Mouse (Mus musculus) macrophage (primary cell): ENCODE measurements around the gene Mapkapk3. TPM values are rescaled to one million over a fixed set of nuclear protein-coding genes. Genes with fewer than 3 reads are reported as not detected.
"Not testable (repeated sequence)": the region's sequence is repeated elsewhere in the genome, so short reads cannot be mapped to it uniquely, and the experiment has no call there.

Experiments used
- H3K27ac ChIP-seq: fragments of 350-480 bp; formaldehyde crosslinking; 2 replicates; pipeline ENCODE4 v1.9.0; 2021
- H3K36me3 ChIP-seq: fragments of 350-480 bp; formaldehyde crosslinking; 2 replicates; pipeline ENCODE4 v1.9.0; 2021; ENCODE audit errors: inconsistent target
- H3K4me3 ChIP-seq: fragments of 350-480 bp; formaldehyde crosslinking; 2 replicates; pipeline ENCODE4 v1.9.0; 2021; ENCODE audit errors: inconsistent target
- H3K79me2 ChIP-seq: fragments of 350-480 bp; formaldehyde crosslinking; 2 replicates; pipeline ENCODE4 v1.9.0; 2021; ENCODE audit errors: inconsistent target
- WGBS: methylation state at CpG from one replicate; pipeline ENCODE4 v1.1.7; 2026; ENCODE audit warnings: inconsistent platforms; ENCODE audit not compliant: missing documents; 5-methylcytosine and 5-hydroxymethylcytosine counted together
- polyA plus RNA-seq: library from polyadenylated mRNA; stranded (reverse); fragments of 250-400 nt; gene quantifications from 3 replicates; pipeline ENCODE4 v1.2.4, GENCODE M21; 2018; ENCODE audit warnings: inconsistent platforms

Mapkapk3 gene
- polyA plus RNA-seq, 1 experiment from 2014 or later: 48.9 TPM

DNA sequence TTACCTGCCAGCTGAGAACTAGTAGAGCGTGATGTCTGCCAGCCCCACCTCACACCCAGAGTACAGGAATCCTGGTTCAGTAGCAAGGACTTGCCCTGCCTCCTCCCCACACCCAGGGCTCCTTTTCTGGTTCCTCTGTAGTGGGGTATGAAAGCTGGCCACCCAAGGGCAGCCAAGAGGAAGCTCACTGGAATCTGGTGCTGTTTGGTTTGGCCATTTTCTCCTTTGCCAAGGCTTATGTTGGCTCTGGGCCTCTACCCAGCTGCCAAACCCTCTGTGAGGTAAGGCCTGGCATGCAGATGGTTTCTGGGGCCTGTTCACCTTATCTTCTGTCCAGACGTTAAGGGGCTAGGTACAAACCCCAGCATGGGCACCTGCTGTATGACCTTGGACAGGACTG, 26.1 kb upstream of the Mapkapk3 start:
- 85% methylated on average over 2 of the region's 2 CpGs for WGBS
- no peak overlapping the region for H3K27ac ChIP-seq
- H3K79me2 ChIP-seq: no peaks in the 10 kb centered on the region
- no peaks in the 10 kb centered on the region for H3K36me3 ChIP-seq
- no peak overlapping the region for H3K4me3 ChIP-seq

GRCm38 (mm10) chr9:107313926-107314325, 24.2 kb upstream of the Mapkapk3 start:
- H3K4me3 ChIP-seq: no peak overlapping the region
- no peaks in the 10 kb centered on the region for H3K36me3 ChIP-seq
- H3K27ac ChIP-seq: no peak overlapping the region
- H3K79me2 ChIP-seq: no peaks in the 10 kb centered on the region
- 73% methylated on average over 3 of the region's 3 CpGs for WGBS

- Histone ChIP-seq H3K4me3 (no peak overlapping the region), H3K36me3 (no peaks in the 10 kb centered on the region), H3K27ac (peak overlapping the region; percentile 97), H3K79me2 (no peaks in the 10 kb centered on the region)
- 0% methylated on average over 5 of the region's 10 CpGs for WGBS
Measured at GRCm38 (mm10) chr9:107312811-107313584, 23.3 kb upstream of the Mapkapk3 start.

DNA sequence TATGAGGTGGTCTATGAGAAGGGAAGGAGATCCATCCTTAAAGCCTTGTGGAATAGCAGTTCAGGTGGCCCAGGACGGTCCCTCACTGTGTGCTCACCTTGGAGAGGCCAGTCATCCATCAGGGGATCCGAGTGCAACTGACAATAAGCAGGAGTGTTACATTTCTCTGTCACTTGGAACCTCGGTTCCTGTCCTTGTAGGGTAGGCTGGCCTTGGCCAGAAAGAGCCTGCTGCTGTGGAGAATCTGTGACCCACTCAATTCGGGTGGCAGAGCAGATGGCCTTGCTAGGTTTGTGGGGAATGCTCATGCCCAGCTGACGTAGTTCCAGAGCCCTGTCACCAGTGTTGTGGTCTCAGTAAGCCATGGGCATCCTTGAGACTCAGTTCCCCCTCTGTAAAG, 19.9 kb upstream of the Mapkapk3 start:
- whole genome bisulfite sequencing: 81% methylated on average over 5 of the region's 5 CpGs
- Histone ChIP-seq H3K36me3 (no peaks in the 10 kb centered on the region), H3K79me2 (no peaks in the 10 kb centered on the region), H3K4me3 (no peak overlapping the region), H3K27ac (no peak overlapping the region)

DNA sequence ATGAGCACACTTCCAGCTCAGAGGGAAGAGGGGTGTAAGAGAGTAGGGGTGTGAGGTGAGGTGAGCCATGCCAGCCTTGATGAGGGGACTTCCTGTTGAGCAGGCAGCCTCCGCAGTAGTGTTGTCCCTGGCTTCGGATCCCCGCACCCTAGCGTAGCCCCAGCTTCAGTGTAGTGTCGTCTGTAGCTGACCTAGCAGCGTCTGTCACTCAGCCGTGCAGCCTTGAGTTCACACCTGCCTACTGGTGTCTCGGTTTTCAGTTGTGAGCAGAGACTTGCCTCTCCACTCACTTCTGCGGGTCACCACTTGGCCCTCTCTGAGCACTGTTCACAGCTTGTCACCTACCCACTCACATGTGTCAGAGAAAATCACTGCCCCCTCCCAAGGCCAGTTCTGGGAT, 19.5 kb upstream of the Mapkapk3 start:
- no peaks in the 10 kb centered on the region for H3K36me3 ChIP-seq
- WGBS: 91% methylated on average over 9 of the region's 9 CpGs
- no peak overlapping the region for H3K4me3 ChIP-seq
- H3K27ac ChIP-seq: no peak overlapping the region
- H3K79me2 ChIP-seq: no peaks in the 10 kb centered on the region

DNA sequence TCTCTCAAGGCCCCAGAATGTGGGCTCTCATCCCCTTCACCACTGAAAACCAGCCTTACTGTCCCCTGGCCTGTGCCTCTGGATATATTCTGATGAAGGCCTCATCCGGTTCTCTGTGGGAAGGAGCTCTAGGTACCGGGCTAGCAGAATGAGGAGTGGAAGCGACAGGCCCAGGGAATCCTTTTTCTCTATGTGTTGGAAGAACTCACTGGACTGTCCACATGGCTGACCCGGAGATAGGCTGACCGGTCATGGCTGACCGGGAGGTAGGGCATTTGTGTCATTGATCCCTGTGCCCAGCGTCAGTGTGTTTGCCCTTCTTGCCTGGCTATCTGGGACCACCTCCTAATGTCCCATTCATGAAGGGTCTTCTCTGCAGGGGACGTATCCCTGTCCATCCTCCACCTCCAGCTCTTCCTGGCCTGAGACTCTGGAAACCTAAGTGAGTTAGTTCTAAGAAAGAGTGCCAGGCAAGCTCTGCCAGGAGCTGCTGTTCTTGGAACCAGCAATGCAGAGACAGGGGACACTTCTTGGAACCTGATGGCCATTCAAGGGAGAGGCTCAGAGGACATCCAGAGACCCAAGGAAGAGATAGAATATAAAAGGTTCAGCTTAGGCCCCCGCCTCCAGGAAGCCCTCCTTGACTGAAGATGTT, 18.8 kb upstream of the Mapkapk3 start:
- H3K79me2 ChIP-seq: no peaks in the 10 kb centered on the region
- no peak overlapping the region for H3K27ac ChIP-seq
- 95% methylated on average over 9 of the region's 9 CpGs for WGBS
- no peaks in the 10 kb centered on the region for H3K36me3 ChIP-seq
- no peak overlapping the region for H3K4me3 ChIP-seq

DNA sequence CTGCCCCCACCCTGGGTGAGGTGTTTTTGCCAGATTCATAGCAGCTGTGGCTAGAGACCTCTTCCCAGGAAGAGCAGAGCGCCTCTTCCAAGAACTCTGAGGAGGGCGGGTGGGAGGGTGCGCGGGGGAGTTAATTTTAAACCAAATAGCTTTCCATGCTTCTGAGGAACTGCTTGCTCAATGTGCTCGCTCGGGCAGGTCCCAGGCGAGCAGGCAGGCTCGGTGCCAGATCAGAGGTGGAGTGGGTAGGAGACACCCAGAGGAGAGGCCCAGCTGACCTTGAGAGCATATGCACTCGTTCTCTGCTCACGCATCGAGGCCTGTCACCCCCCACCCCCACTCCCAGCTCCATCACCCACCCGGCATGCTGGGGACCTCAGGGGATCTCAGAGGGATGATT, 18.2 kb upstream of the Mapkapk3 start:
- Histone ChIP-seq H3K36me3 (no peaks in the 10 kb centered on the region), H3K79me2 (no peaks in the 10 kb centered on the region), H3K27ac (no peak overlapping the region), H3K4me3 (no peak overlapping the region)
- 54% methylated on average over 12 of the region's 12 CpGs for WGBS

DNA sequence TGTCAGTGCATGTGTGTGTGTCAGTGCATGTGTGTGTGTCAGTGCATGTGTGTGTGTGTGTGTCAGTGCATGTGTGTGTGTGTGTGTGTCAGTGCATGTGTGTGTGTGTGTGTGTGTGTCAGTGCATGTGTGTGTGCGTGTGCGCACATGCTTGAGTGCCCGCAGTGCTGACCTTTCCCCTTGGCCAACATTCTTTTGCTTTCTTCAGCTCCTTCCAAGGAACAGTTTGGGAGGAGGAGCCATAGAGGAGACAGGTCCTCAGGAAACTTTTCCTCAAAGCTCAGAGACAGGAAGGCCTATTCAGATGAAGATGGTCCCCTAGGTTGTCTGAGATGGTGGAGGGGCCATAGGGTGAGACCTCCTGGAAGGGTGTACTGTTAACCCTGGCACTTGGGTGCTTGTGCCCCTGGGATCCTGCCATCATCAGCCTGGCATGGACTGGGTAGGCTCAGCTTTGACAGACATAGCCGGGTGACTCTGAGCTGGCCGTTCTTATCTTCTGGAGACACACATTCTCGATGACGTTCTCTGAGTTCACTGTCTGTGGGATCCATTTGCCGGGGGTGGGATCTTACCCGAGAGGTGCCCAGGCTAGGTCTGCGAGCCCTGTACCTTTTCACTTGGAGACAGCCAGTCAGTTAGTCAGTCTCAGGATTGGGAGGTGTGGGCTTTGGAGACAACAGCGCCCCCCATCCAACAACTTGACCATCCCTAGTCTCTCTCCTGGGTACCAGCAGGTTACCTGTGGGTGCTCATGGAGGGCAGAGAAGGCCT, 17.6 kb upstream of the Mapkapk3 start:
- H3K36me3 ChIP-seq: no peaks in the 10 kb centered on the region
- 79% methylated on average over 11 of the region's 11 CpGs for WGBS
- no peak overlapping the region for H3K4me3 ChIP-seq
- H3K79me2 ChIP-seq: no peaks in the 10 kb centered on the region
- no peak overlapping the region for H3K27ac ChIP-seq

GRCm38 (mm10) chr9:107306673-107307072, 17.0 kb upstream of the Mapkapk3 start:
- not testable (repeated sequence) for H3K36me3 ChIP-seq, H3K79me2 ChIP-seq, H3K27ac ChIP-seq, H3K4me3 ChIP-seq
- 91% methylated on average over 1 of the region's 1 CpGs for WGBS

DNA sequence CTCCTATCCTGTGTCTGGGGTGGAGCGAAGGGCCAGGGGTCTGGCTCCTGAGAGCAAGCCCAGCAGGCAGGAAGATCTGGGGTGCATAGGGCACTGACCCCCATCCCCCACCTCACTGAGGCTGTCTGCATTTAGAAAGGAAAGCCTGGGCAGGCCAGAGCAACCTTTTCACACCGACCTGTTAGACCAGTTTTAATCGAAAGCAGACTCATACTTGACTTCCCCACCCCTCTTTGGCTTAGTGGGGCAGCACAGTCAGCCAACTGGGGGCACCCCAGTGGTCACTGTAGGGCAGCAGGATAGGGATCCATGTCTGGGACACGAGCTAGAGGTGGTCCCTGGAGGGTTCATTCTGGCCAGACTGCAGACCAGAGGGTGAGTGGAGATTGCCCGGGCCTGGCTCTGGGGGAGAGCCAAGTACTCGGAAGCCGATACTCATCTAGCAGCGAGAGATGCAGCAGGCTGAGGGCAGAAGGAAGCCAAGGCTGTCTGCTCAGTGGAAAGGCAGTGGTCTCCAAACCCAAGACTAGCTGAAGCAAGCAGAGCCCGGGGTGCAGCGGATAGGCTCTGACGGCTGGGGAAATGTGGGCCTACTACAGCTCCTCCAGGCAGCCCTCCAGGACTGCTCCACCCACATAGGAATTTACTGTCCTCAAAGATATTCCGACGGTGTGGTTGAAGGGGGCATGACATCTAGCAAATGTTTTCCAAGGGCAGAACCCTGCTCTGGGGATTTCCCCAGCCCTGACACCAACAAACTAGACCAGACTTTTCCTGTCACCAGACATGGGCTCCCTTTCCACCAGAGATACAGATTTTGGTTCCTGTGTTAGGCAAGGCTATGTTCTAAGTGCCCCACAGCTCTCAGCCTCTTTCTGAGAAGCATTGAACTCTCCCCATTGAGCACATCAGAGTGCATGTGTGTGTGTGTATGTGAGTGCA, 16.2 kb upstream of the Mapkapk3 start:
- WGBS: 52% methylated on average over 13 of the region's 13 CpGs
- Histone ChIP-seq H3K36me3 (no peaks in the 10 kb centered on the region), H3K4me3 (no peak overlapping the region), H3K79me2 (no peaks in the 10 kb centered on the region), H3K27ac (no peak overlapping the region)

DNA sequence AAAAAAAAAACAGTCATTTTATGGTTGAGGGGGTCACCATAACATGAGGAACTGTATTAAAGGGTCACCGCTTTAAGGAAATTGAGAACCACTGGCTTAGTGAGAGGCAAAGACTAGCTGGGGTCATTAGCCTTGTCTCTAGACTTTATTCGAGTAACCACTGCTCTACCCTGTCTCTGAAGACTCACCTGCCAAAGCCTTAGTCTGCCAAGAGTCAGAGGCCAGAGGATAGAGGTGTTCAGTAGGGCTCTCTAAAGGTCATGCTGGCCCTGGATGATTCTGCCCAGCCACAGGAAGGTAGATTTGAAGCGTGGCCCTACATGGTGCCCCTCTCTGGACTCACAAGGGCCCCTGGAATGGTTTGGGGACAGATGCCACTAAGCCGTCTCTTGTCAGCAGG, 15.3 kb upstream of the Mapkapk3 start:
- no peak overlapping the region for H3K27ac ChIP-seq
- no peaks in the 10 kb centered on the region for H3K36me3 ChIP-seq
- 89% methylated on average over 4 of the region's 4 CpGs for WGBS
- no peaks in the 10 kb centered on the region for H3K79me2 ChIP-seq
- no peak overlapping the region for H3K4me3 ChIP-seq

GRCm38 (mm10) chr9:107304383-107304782, 14.7 kb upstream of the Mapkapk3 start:
- H3K4me3 ChIP-seq: no peak overlapping the region
- 91% methylated on average over 3 of the region's 3 CpGs for WGBS
- H3K27ac ChIP-seq: no peak overlapping the region
- H3K36me3 ChIP-seq: no peaks in the 10 kb centered on the region
- H3K79me2 ChIP-seq: no peaks in the 10 kb centered on the region

DNA sequence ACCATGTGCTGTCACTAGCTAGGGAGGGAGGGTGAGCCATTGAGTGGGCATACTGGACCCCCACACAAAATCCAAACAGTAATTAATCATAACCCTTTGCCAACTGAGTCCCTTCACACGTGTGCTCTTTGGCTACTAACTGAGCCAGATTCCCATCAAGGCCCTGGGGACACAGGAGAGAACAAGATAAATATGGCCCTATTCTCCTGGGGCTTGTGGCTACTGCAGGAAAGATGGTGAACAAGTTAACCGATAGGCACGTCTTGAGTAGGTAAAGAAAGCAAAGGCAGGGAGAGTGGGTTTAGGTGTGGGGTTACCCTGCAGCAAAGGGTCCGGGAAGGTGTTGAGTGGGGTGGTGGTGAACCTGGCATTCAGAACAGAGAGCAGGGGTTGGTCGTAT, 14.2 kb upstream of the Mapkapk3 start:
- no peaks in the 10 kb centered on the region for H3K36me3 ChIP-seq
- WGBS: 97% methylated on average over 5 of the region's 5 CpGs
- no peak overlapping the region for H3K4me3 ChIP-seq
- H3K79me2 ChIP-seq: no peaks in the 10 kb centered on the region
- no peak overlapping the region for H3K27ac ChIP-seq

DNA sequence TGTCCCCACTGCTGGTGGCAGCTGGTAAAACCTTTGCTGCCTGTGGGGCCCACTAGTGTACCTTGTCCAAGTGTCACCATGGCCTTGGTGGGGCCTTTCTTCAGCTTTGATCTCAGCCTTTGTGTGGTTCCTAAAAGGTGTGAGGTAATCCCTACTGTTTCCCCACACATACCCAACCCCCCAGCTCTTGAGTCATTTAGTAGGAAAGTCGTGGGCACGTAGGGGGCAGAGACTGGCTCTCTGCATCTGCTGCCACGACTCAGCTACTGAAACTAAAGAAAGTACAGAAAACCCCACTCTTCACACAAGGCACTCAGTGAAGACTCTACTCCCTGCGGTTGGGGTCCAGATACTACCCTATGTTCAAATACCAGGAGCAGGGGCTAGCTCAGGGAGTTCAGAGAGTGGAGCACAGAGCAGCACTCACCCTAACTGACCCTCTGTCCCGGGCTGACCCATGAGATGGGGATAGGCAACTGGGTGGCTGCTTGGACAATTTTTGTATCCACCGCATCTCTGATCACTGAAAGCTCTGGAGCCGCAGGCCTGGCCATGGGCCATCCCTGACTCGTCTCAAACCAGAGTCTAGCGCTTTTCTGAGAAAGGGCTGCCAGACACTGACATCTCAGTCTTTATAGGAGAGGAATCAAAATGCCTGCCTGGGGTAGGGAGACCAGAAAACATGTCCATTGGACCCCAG, 13.6 kb upstream of the Mapkapk3 start:
- Histone ChIP-seq H3K4me3 (no peak overlapping the region), H3K27ac (no peak overlapping the region), H3K36me3 (no peaks in the 10 kb centered on the region), H3K79me2 (no peaks in the 10 kb centered on the region)
- WGBS: 73% methylated on average over 9 of the region's 9 CpGs
